Mouse (Mus musculus): ENCODE measurements around the gene Ift122. TPM values are rescaled to one million over a fixed set of nuclear protein-coding genes. Genes with fewer than 3 reads are reported as not detected.

Ift122 gene
- total and polyA plus RNA-seq, 3 experiments: 3.3 to 8.0 TPM; not detected in 1

- no peaks in the 10 kb centered on the region for H3K36me3 ChIP-seq (ENCODE audit: control insufficient read depth in 1 of 2, insufficient read depth in 2 of 2, low read length in 2 of 2)
- no peak overlapping the region for H3K27ac ChIP-seq (ENCODE audit: control insufficient read depth, low read depth, low read length)
- H3K9me3 ChIP-seq (replicated peaks; ENCODE audit: insufficient read depth, low read length): no peaks in the 10 kb centered on the region
- H3K4me3 ChIP-seq (ENCODE audit: control insufficient read depth in 1 of 2, insufficient read depth in 1 of 2, low read depth in 2 of 2, low read length in 2 of 2): no peak overlapping the region
- H3K27me3 ChIP-seq (ENCODE audit: control insufficient read depth in 1 of 2, insufficient read depth in 2 of 2, low read length in 2 of 2): no peaks in the 10 kb centered on the region
- no peaks in the 10 kb centered on the region for H3K79me2 ChIP-seq (ENCODE audit: control insufficient read depth, insufficient read depth, low read length, poor library complexity)
- no peak for TF ChIP-seq POLR2AphosphoS2 (IDR thresholded peaks at IDR 0.05; ENCODE audit: low read length)
- TF ChIP-seq ZC3H11A (IDR thresholded peaks at IDR 0.05; ENCODE audit: low read depth, low read length): no peak
- no peak for TF ChIP-seq CTCF (IDR thresholded peaks at IDR 0.05 in 2 of 3, conservative IDR thresholded peaks at IDR 0.05 in 1 of 3; ENCODE audit: control insufficient read depth in 1 of 3, insufficient read depth in 1 of 3, low read depth in 2 of 3, low read length in 3 of 3, poor library complexity in 1 of 3, severe bottlenecking in 1 of 3)
- TF ChIP-seq CHD2 (IDR thresholded peaks at IDR 0.05; ENCODE audit: low read length): no peak
- TF ChIP-seq HCFC1 (IDR thresholded peaks at IDR 0.05; ENCODE audit: low read depth, low read length): no peak
- TF ChIP-seq NRF1 (IDR thresholded peaks at IDR 0.05; ENCODE audit: insufficient read depth, low read depth, low read length, poor library complexity, severe bottlenecking): no peak
- no peak for TF ChIP-seq TAL1 (IDR thresholded peaks at IDR 0.05; ENCODE audit: low read length)
- no peak for TF ChIP-seq ELF1 (IDR thresholded peaks at IDR 0.05; ENCODE audit: low read depth, low read length)
- no peak for TF ChIP-seq ZNF384 (IDR thresholded peaks at IDR 0.05; ENCODE audit: low read depth, low read length)
- TF ChIP-seq SIN3A (IDR thresholded peaks at IDR 0.05; ENCODE audit: low read length): no peak
- DNase-seq (ENCODE audit: low read depth, low spot score): no peak
- no peak overlapping the region for H3K9ac ChIP-seq (ENCODE audit: control insufficient read depth, low read depth, low read length, poor library complexity, severe bottlenecking)
- no peaks in the 10 kb centered on the region for H3K4me1 ChIP-seq (ENCODE audit: control insufficient read depth in 1 of 2, insufficient read depth in 2 of 2, low read length in 2 of 2)
Observed at GRCm38 (mm10) chr6:115959151-115959691, 106.0 kb downstream of the Ift122 start.

GRCm38 (mm10) chr6:115960322-115960721 is 107.1 kb downstream of the Ift122 start:
- no peaks in the 10 kb centered on the region for H3K9me3 ChIP-seq (replicated peaks; ENCODE audit: insufficient read depth, low read length)
- no peaks in the 10 kb centered on the region for H3K79me2 ChIP-seq (ENCODE audit: control insufficient read depth, insufficient read depth, low read length, poor library complexity)
- no peak overlapping the region for H3K9ac ChIP-seq (ENCODE audit: control insufficient read depth, low read depth, low read length, poor library complexity, severe bottlenecking)
- H3K27ac ChIP-seq (ENCODE audit: control insufficient read depth, low read depth, low read length): no peak overlapping the region
- no peaks in the 10 kb centered on the region for H3K4me1 ChIP-seq (ENCODE audit: control insufficient read depth in 1 of 2, insufficient read depth in 2 of 2, low read length in 2 of 2)
- no peak overlapping the region for H3K4me3 ChIP-seq (ENCODE audit: control insufficient read depth in 1 of 2, insufficient read depth in 1 of 2, low read depth in 2 of 2, low read length in 2 of 2)
- TF ChIP-seq SIN3A (IDR thresholded peaks at IDR 0.05; ENCODE audit: low read length): no peak
- TF ChIP-seq RAD21 (IDR thresholded peaks at IDR 0.05; ENCODE audit: low read depth, low read length): no peak
- TF ChIP-seq TBP (IDR thresholded peaks at IDR 0.05; ENCODE audit: low read depth, low read length): no peak
- TF ChIP-seq EP300 (IDR thresholded peaks at IDR 0.05; ENCODE audit: low read depth in 1 of 2, low read length in 2 of 2): no peak
- no peak for TF ChIP-seq ZMIZ1 (IDR thresholded peaks at IDR 0.05; ENCODE audit: low read depth, low read length)
- TF ChIP-seq ZC3H11A (IDR thresholded peaks at IDR 0.05; ENCODE audit: low read depth, low read length): no peak
- TF ChIP-seq TCF12 (IDR thresholded peaks at IDR 0.05; ENCODE audit: low read depth, low read length): no peak
- TF ChIP-seq MXI1 (IDR thresholded peaks at IDR 0.05; ENCODE audit: low read depth, low read length): no peak
- TF ChIP-seq POLR2A (IDR thresholded peaks at IDR 0.05; ENCODE audit: control insufficient read depth in 1 of 2, insufficient read depth in 1 of 2, low read depth in 1 of 2, low read length in 2 of 2, poor library complexity in 1 of 2): no peak
- TF ChIP-seq NELFE (IDR thresholded peaks at IDR 0.05; ENCODE audit: low read depth, low read length): no peak
- no peak for TF ChIP-seq GATA1 (IDR thresholded peaks at IDR 0.05; ENCODE audit: low read depth, low read length)
- no peak for TF ChIP-seq POLR2AphosphoS2 (IDR thresholded peaks at IDR 0.05; ENCODE audit: low read length)
- TF ChIP-seq HCFC1 (IDR thresholded peaks at IDR 0.05; ENCODE audit: low read depth, low read length): no peak
- TF ChIP-seq E2F4 (IDR thresholded peaks at IDR 0.05; ENCODE audit: borderline replicate concordance, low read depth, low read length): no peak
- TF ChIP-seq MEF2A (IDR thresholded peaks at IDR 0.05; ENCODE audit: extremely low read depth, insufficient replicate concordance, low read depth, low read length, poor library complexity, severe bottlenecking): no peak
- no peak for TF ChIP-seq NRF1 (IDR thresholded peaks at IDR 0.05; ENCODE audit: insufficient read depth, low read depth, low read length, poor library complexity, severe bottlenecking)
- TF ChIP-seq CTCF (IDR thresholded peaks at IDR 0.05 in 2 of 3, conservative IDR thresholded peaks at IDR 0.05 in 1 of 3; ENCODE audit: control insufficient read depth in 1 of 3, insufficient read depth in 1 of 3, low read depth in 2 of 3, low read length in 3 of 3, poor library complexity in 1 of 3, severe bottlenecking in 1 of 3): no peak
- TF ChIP-seq USF2 (IDR thresholded peaks at IDR 0.05; ENCODE audit: borderline replicate concordance in 1 of 2, insufficient read depth in 1 of 2, low read depth in 1 of 2, low read length in 2 of 2): no peak
- no peak for TF ChIP-seq CHD1 (IDR thresholded peaks at IDR 0.05; ENCODE audit: low read depth, low read length)
- H3K36me3 ChIP-seq (ENCODE audit: control insufficient read depth in 1 of 2, insufficient read depth in 2 of 2, low read length in 2 of 2): no peaks in the 10 kb centered on the region
- no peaks in the 10 kb centered on the region for H3K27me3 ChIP-seq (ENCODE audit: control insufficient read depth in 1 of 2, insufficient read depth in 2 of 2, low read length in 2 of 2)
- no peak for DNase-seq (ENCODE audit: low read depth, low spot score)
